Mouse (Mus musculus) heart, embryonic 12.5 days (tissue): Measurements from ENCODE around the gene E130308A19Rik. TPM values are rescaled to one million over a fixed set of nuclear protein-coding genes. Genes with fewer than 3 reads are reported as not detected.

Source experiments
- ATAC-seq: fragments of 200-750 bp; cut with Nextera tagmentation; 2 replicates; pipeline ENCODE4 v1.8.0; 2017; ENCODE audit warnings: moderate TSS enrichment, moderate library complexity; ENCODE audit not compliant: insufficient number of reproducible peaks, low FRiP score
- H3K27ac ChIP-seq: fragments of 300-500 bp; sonication (generic); 2 replicates; pipeline ENCODE4 v1.5.1; 2016; ENCODE audit warnings: mild to moderate bottlenecking, moderate library complexity; ENCODE audit not compliant: poor library complexity, severe bottlenecking
- H3K27me3 ChIP-seq: fragments of 300-500 bp; sonication (generic); replicated peaks from 2 replicates; pipeline ENCODE4 v1.6.1; 2016; ENCODE audit warnings: mild to moderate bottlenecking, moderate library complexity
- H3K36me3 ChIP-seq: fragments of 300-500 bp; sonication (generic); 2 replicates; pipeline ENCODE4 v1.6.1; 2016; ENCODE audit warnings: mild to moderate bottlenecking, moderate library complexity
- H3K4me1 ChIP-seq: fragments of 300-500 bp; sonication (generic); replicated peaks from 2 replicates; pipeline ENCODE4 v1.6.1; 2016; ENCODE audit warnings: mild to moderate bottlenecking
- H3K4me2 ChIP-seq: fragments of 300-500 bp; sonication (generic); 2 replicates; pipeline ENCODE4 v1.6.1; 2016; ENCODE audit warnings: mild to moderate bottlenecking, moderate library complexity
- H3K4me3 ChIP-seq: fragments of 300-500 bp; sonication (generic); 2 replicates; pipeline ENCODE4 v1.5.1; 2016; ENCODE audit warnings: mild to moderate bottlenecking
- H3K9ac ChIP-seq: fragments of 300-500 bp; sonication (generic); 2 replicates; pipeline ENCODE4 v1.6.1; 2016; ENCODE audit warnings: mild to moderate bottlenecking, moderate library complexity
- H3K9me3 ChIP-seq: fragments of 300-500 bp; sonication (generic); replicated peaks from 2 replicates; pipeline ENCODE4 v1.6.1; 2016; ENCODE audit warnings: mild to moderate bottlenecking, moderate library complexity
- WGBS: fragments of 180-500 bp; shearing (Covaris S2); methylation state at CpG from one replicate; pipeline ENCODE4 v1.1.7; 2016; 5-methylcytosine and 5-hydroxymethylcytosine counted together
- polyA plus RNA-seq: library from polyadenylated mRNA; unstranded; fragments of >200 nt; fragmentation: Nextera tagmentation; extraction: Ambion mirVana; gene quantifications from 2 replicates; pipeline ENCODE4 v1.2.1, GENCODE M21; 2016

E130308A19Rik gene
- polyA plus RNA-seq, 1 experiment from 2014 or later = 30.1 TPM

GRCm38 (mm10) chr4:59604892-59605291, 21.1 kb upstream of the E130308A19Rik start:
- no peak for ATAC-seq
- Histone ChIP-seq H3K4me2 (no peak overlapping the region), H3K27ac (no peak overlapping the region), H3K9ac (no peak overlapping the region), H3K9me3 (no peaks in the 10 kb centered on the region), H3K27me3 (no peaks in the 10 kb centered on the region), H3K4me3 (no peak overlapping the region), H3K36me3 (peaks cover 11% of the 10 kb centered on the region), H3K4me1 (no peaks in the 10 kb centered on the region)
- 74% methylated on average over 3 of the region's 3 CpGs for WGBS

- 94% methylated on average over 3 of the region's 3 CpGs for WGBS
- Histone ChIP-seq H3K36me3 (peaks cover 11% of the 10 kb centered on the region), H3K4me1 (no peaks in the 10 kb centered on the region), H3K9me3 (no peaks in the 10 kb centered on the region), H3K4me2 (no peak overlapping the region), H3K9ac (no peak overlapping the region), H3K27me3 (no peaks in the 10 kb centered on the region), H3K4me3 (no peak overlapping the region), H3K27ac (no peak overlapping the region)
- ATAC-seq = no peak
Measured at GRCm38 (mm10) chr4:59605501-59605900, 20.5 kb upstream of the E130308A19Rik start.

- Histone ChIP-seq H3K4me1 (no peaks in the 10 kb centered on the region), H3K4me2 (no peak overlapping the region), H3K36me3 (no peaks in the 10 kb centered on the region; the same call in none of the 2 replicates), H3K4me3 (no peak overlapping the region), H3K9me3 (no peaks in the 10 kb centered on the region), H3K9ac (no peak overlapping the region), H3K27ac (no peak overlapping the region), H3K27me3 (no peaks in the 10 kb centered on the region)
- no peak for ATAC-seq
- 73% methylated on average over 3 of the region's 3 CpGs for WGBS
Measured at GRCm38 (mm10) chr4:59610411-59610810, 15.6 kb upstream of the E130308A19Rik start.

GRCm38 (mm10) chr4:59614986-59615385, 11.0 kb upstream of the E130308A19Rik start:
- H3K36me3 ChIP-seq = peaks cover 4% of the 10 kb centered on the region; the same call in 1 of the 2 replicates
- no peak overlapping the region for H3K27ac ChIP-seq
- H3K27me3 ChIP-seq = no peaks in the 10 kb centered on the region
- WGBS = 14% methylated on average over 1 of the region's 1 CpGs
- H3K4me3 ChIP-seq = no peak overlapping the region
- ATAC-seq = no peak
- no peak overlapping the region for H3K4me2 ChIP-seq
- H3K9ac ChIP-seq = no peak overlapping the region
- H3K9me3 ChIP-seq = no peaks in the 10 kb centered on the region
- no peaks in the 10 kb centered on the region for H3K4me1 ChIP-seq

GRCm38 (mm10) chr4:59619611-59620245, 6.3 kb upstream of the E130308A19Rik start:
- Histone ChIP-seq H3K36me3 (0 out of 2 replicates have a peak, but pooled peaks cover 4% of the 10 kb centered on the region), H3K9ac (no peak overlapping the region)
- ATAC-seq = no peak

GRCm38 (mm10) chr4:59625676-59625997, 374 bp upstream of the E130308A19Rik start:
- peak overlapping the region; percentile 80 for H3K27ac ChIP-seq
- H3K36me3 ChIP-seq = no peaks in the 10 kb centered on the region
- H3K9ac ChIP-seq = peak overlapping the region; percentile 79
- peak overlapping the region; percentile 78 for H3K4me2 ChIP-seq
- no peaks in the 10 kb centered on the region for H3K9me3 ChIP-seq
- WGBS = 1% methylated on average over 18 of the region's 18 CpGs
- peak; percentile 67; the same call in 1 of the 2 replicates for ATAC-seq
- peaks cover 19% of the 10 kb centered on the region for H3K4me1 ChIP-seq
- no peaks in the 10 kb centered on the region for H3K27me3 ChIP-seq
- H3K4me3 ChIP-seq = peak overlapping the region; percentile 68

More at GRCm38 (mm10) chr4:59619611-59620245, 6.3 kb upstream of the E130308A19Rik start:
- no peak overlapping the region for H3K4me3 ChIP-seq
- WGBS = 86% methylated on average over 5 of the region's 5 CpGs
- H3K27ac ChIP-seq = no peak overlapping the region
- H3K27me3 ChIP-seq = no peaks in the 10 kb centered on the region
- no peaks in the 10 kb centered on the region for H3K9me3 ChIP-seq
- H3K4me1 ChIP-seq = no peaks in the 10 kb centered on the region
- H3K4me2 ChIP-seq = no peak overlapping the region

GRCm38 (mm10) chr4:59628255-59628654, 2.2 kb downstream of the E130308A19Rik start:
- no peak for ATAC-seq
- Histone ChIP-seq H3K9ac (no peak overlapping the region), H3K4me2 (peak overlapping the region; percentile 18), H3K4me1 (peaks cover 35% of the 10 kb centered on the region), H3K9me3 (no peaks in the 10 kb centered on the region), H3K36me3 (no peaks in the 10 kb centered on the region), H3K27ac (no peak overlapping the region), H3K4me3 (no peak overlapping the region), H3K27me3 (no peaks in the 10 kb centered on the region)
- 45% methylated on average over 4 of the region's 4 CpGs for WGBS

GRCm38 (mm10) chr4:59629076-59629874, 3.3 kb downstream of the E130308A19Rik start:
- Histone ChIP-seq H3K27me3 (no peaks in the 10 kb centered on the region), H3K4me3 (no peak overlapping the region), H3K4me2 (peak overlapping the region; percentile 36), H3K9ac (no peak overlapping the region), H3K4me1 (peaks cover 41% of the 10 kb centered on the region), H3K27ac (no peak overlapping the region), H3K36me3 (no peaks in the 10 kb centered on the region), H3K9me3 (no peaks in the 10 kb centered on the region)
- WGBS = 38% methylated on average over 7 of the region's 7 CpGs
- no peak for ATAC-seq

- Histone ChIP-seq H3K27me3 (no peaks in the 10 kb centered on the region), H3K9ac (no peak overlapping the region), H3K4me3 (no peak overlapping the region), H3K36me3 (no peaks in the 10 kb centered on the region), H3K27ac (no peak overlapping the region), H3K4me1 (peaks cover 44% of the 10 kb centered on the region), H3K9me3 (no peaks in the 10 kb centered on the region), H3K4me2 (peak overlapping the region; percentile 7; the same call in 1 of the 2 replicates)
- 49% methylated on average over 9 of the region's 9 CpGs for WGBS
- no peak for ATAC-seq
Measured at GRCm38 (mm10) chr4:59630122-59630521, 4.1 kb downstream of the E130308A19Rik start.

GRCm38 (mm10) chr4:59634532-59634931, 8.5 kb downstream of the E130308A19Rik start:
- H3K27me3 ChIP-seq = no peaks in the 10 kb centered on the region
- no peak for ATAC-seq
- WGBS = 77% methylated on average over 1 of the region's 1 CpGs
- no peak overlapping the region for H3K4me3 ChIP-seq
- no peaks in the 10 kb centered on the region for H3K9me3 ChIP-seq
- no peak overlapping the region for H3K27ac ChIP-seq
- H3K36me3 ChIP-seq = no peaks in the 10 kb centered on the region
- peaks cover 57% of the 10 kb centered on the region for H3K4me1 ChIP-seq
- H3K4me2 ChIP-seq = no peak overlapping the region
- no peak overlapping the region for H3K9ac ChIP-seq

- Histone ChIP-seq H3K4me3 (no peak overlapping the region), H3K9ac (no peak overlapping the region), H3K27ac (peak overlapping the region; percentile 87), H3K27me3 (no peaks in the 10 kb centered on the region), H3K9me3 (no peaks in the 10 kb centered on the region), H3K36me3 (no peaks in the 10 kb centered on the region), H3K4me2 (peak overlapping the region; percentile 36; the same call in 1 of the 2 replicates), H3K4me1 (peaks cover 45% of the 10 kb centered on the region)
- peak; percentile 48; the same call in 1 of the 2 replicates for ATAC-seq
Measured at GRCm38 (mm10) chr4:59639163-59639562, 13.2 kb downstream of the E130308A19Rik start.
